Mouse (Mus musculus) kidney, embryonic 15.5 days (tissue): ENCODE measurements around the gene March2. TPM values are rescaled to one million over a fixed set of nuclear protein-coding genes. Genes with fewer than 3 reads are reported as not detected.

Source experiments
- ATAC-seq: fragments of 200-750 bp; cut with Nextera tagmentation; replicated peaks from 2 replicates; pipeline ENCODE4 v1.8.0; 2017; ENCODE audit warnings: moderate TSS enrichment; ENCODE audit not compliant: low FRiP score
- H3K27ac ChIP-seq: fragments of 300-500 bp; sonication (generic); 2 replicates; pipeline ENCODE4 v1.5.1; 2015; ENCODE audit warnings: mild to moderate bottlenecking, inconsistent platforms
- H3K27me3 ChIP-seq: fragments of 300-500 bp; sonication (generic); 2 replicates; pipeline ENCODE4 v1.6.1; 2015; ENCODE audit warnings: inconsistent platforms
- H3K36me3 ChIP-seq: fragments of 300-500 bp; sonication (generic); 2 replicates; pipeline ENCODE4 v1.6.1; 2015; ENCODE audit warnings: inconsistent platforms
- H3K4me1 ChIP-seq: fragments of 300-500 bp; sonication (generic); 2 replicates; pipeline ENCODE4 v1.6.1; 2015; ENCODE audit warnings: inconsistent platforms
- H3K4me2 ChIP-seq: fragments of 300-500 bp; sonication (generic); 2 replicates; pipeline ENCODE4 v1.6.1; 2015; ENCODE audit warnings: moderate library complexity, mild to moderate bottlenecking, inconsistent platforms
- H3K4me3 ChIP-seq: fragments of 300-500 bp; sonication (generic); replicated peaks from 2 replicates; pipeline ENCODE4 v1.5.1; 2015; ENCODE audit warnings: mild to moderate bottlenecking, inconsistent platforms
- H3K9ac ChIP-seq: fragments of 300-500 bp; sonication (generic); 2 replicates; pipeline ENCODE4 v1.6.1; 2015; ENCODE audit warnings: mild to moderate bottlenecking, inconsistent platforms
- H3K9me3 ChIP-seq: fragments of 300-500 bp; sonication (generic); replicated peaks from 2 replicates; pipeline ENCODE4 v1.6.1; 2016; ENCODE audit warnings: inconsistent platforms
- WGBS: fragments of 180-500 bp; shearing (Covaris S2); methylation state at CpG from one replicate; pipeline ENCODE4 v1.1.7; 2015; ENCODE audit warnings: mixed read lengths; 5-methylcytosine and 5-hydroxymethylcytosine counted together
- polyA plus RNA-seq: library from polyadenylated mRNA; unstranded; fragments of >200 nt; fragmentation: Nextera tagmentation; extraction: Ambion mirVana; gene quantifications from 2 replicates; pipeline ENCODE4 v1.2.1, GENCODE M21; 2015

The March2 gene
- polyA plus RNA-seq, 1 experiment from 2014 or later: 57.5 TPM

DNA sequence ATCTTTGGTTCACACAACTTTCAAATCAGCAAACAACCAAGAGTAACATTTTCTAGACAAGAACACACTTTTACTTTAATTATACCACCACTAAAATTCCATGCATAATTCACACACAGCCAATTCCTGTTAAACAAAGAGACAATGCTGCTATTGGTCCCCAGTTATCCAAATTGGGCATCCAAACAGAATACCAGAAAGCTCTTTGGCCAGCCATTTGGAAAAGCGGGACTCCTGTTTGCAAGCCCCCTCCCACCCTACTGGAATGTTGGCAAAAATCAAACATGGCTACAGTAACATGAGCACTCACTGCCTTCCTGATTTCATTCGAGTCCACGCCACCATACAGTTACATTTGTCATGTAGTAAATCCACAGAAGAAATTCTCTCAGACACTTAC lies 48.8 kb downstream of the March2 start:
- no peak for ATAC-seq
- 77% methylated on average over 3 of the region's 3 CpGs for WGBS
- H3K4me2 ChIP-seq: no peak overlapping the region
- 0 out of 2 replicates have a peak, but pooled peaks cover 2% of the 10 kb centered on the region for H3K4me1 ChIP-seq
- peaks cover 51% of the 10 kb centered on the region for H3K36me3 ChIP-seq
- H3K9ac ChIP-seq: no peak overlapping the region
- H3K27ac ChIP-seq: no peak overlapping the region
- no peaks in the 10 kb centered on the region for H3K27me3 ChIP-seq
- H3K9me3 ChIP-seq: no peaks in the 10 kb centered on the region
- H3K4me3 ChIP-seq: no peak overlapping the region

DNA sequence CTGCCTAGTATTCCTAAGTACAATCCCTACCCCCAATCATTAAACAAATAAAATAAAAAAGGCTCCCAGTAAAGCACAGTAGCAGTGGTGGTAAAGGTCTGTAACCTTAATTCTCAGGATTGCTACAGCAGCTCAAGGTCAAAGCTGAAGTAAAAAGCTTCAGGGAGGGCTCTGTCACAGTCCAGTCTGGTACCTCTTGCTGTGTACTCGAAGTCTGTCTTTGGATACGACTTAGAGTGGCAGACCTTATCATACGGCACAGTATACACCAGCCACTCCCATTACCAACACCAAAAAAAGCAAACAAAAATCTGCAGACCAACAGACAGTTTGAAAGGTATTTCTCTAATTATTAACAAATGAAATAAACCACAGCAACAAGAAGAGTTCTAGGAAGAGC lies 51.7 kb downstream of the March2 start:
- no peaks in the 10 kb centered on the region for H3K27me3 ChIP-seq
- H3K9me3 ChIP-seq: no peaks in the 10 kb centered on the region
- no peak overlapping the region for H3K27ac ChIP-seq
- H3K4me1 ChIP-seq: 0 out of 2 replicates have a peak, but pooled peaks cover 2% of the 10 kb centered on the region
- H3K9ac ChIP-seq: no peak overlapping the region
- no peak for ATAC-seq
- WGBS: 91% methylated on average over 3 of the region's 3 CpGs
- no peak overlapping the region for H3K4me3 ChIP-seq
- peaks cover 67% of the 10 kb centered on the region for H3K36me3 ChIP-seq
- H3K4me2 ChIP-seq: no peak overlapping the region

DNA sequence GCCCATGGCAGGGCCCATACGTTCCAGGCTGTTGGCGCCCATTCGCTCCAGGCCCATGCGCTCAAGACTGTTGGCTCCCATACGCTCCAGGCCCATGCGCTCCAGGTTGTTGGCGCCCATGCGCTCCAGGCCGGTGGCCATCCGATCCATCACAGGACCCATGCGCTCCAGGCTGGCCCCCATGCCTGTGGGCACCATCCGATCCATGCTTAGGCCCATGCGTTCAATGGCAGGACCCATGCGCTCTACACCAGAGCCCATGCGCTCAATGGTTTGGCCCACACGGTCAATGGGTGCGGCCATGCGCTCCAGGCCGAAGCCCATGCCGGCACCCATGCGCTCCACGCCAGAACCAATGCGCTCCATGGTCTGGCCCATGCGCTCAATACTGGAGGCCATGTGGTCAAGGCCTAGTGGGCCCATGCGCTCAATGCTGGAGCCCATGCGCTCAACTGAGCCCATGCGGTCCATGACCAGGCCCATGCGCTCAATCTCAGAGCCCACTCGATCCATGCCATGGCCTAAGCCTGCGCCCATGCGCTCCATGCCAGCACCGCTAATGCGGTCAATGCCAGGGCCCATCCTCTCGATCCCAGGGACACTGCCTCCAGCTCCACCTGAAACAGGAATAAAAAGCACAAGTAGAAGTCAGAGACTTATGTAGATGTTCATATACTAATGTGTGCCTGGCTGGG lies 68.5 kb downstream of the March2 start:
- Histone ChIP-seq H3K4me1 (no peaks in the 10 kb centered on the region), H3K27me3 (no peaks in the 10 kb centered on the region), H3K9ac (no peak overlapping the region), H3K9me3 (no peaks in the 10 kb centered on the region), H3K36me3 (peaks cover 97% of the 10 kb centered on the region), H3K4me3 (no peak overlapping the region), H3K4me2 (no peak overlapping the region), H3K27ac (no peak overlapping the region)
- WGBS: 97% methylated on average over 34 of the region's 34 CpGs
- ATAC-seq: peak; percentile 64; the same call in 1 of the 2 replicates

DNA sequence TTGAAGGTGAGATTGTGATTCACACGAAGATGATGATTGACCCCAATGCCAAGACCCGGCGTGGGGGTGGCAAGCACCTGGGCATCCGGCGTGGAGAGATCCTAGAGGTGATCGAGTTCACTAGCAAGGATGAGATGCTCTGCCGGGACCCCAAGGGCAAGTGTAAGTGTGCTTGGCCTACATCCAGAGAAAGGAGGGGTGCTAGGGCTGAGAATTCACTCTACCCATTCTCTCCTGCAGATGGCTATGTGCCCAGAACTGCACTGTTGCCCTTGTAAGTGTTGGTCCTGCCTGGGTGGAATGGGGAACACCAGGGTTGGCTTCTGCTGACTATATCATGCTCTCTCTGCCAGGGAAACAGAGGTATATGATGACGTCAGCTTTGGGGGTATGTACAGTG lies 73.4 kb downstream of the March2 start:
- ATAC-seq: no peak
- WGBS: 92% methylated on average over 8 of the region's 8 CpGs
- Histone ChIP-seq H3K27ac (no peak overlapping the region), H3K9ac (no peak overlapping the region), H3K4me3 (no peak overlapping the region), H3K27me3 (no peaks in the 10 kb centered on the region), H3K4me1 (no peaks in the 10 kb centered on the region), H3K9me3 (no peaks in the 10 kb centered on the region), H3K4me2 (no peak overlapping the region), H3K36me3 (peaks cover 76% of the 10 kb centered on the region)

DNA sequence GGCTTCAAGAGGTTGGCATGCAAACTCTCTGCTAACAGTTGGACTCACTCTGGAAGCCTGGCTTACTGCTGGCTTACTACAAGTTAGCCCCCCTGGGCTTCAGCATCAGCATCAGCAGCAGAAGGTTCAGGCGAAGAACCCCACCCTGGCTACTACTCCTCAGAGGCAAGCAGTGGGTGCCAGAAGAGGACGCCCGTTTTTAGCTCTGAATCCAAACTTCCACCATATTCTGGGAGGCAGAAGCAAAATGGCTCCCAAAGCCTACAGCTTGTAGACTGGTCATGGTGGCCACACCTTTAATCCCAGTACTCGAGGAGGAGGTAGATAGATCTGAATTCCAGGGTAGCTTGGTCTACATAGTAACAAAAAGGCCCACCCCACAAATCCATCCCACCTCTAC lies 74.4 kb downstream of the March2 start:
- Histone ChIP-seq H3K36me3 (peaks cover 66% of the 10 kb centered on the region), H3K27me3 (no peaks in the 10 kb centered on the region), H3K4me3 (no peak overlapping the region), H3K4me1 (no peaks in the 10 kb centered on the region), H3K9ac (no peak overlapping the region), H3K4me2 (no peak overlapping the region), H3K9me3 (no peaks in the 10 kb centered on the region), H3K27ac (no peak overlapping the region)
- no peak for ATAC-seq
- 92% methylated on average over 4 of the region's 4 CpGs for WGBS

DNA sequence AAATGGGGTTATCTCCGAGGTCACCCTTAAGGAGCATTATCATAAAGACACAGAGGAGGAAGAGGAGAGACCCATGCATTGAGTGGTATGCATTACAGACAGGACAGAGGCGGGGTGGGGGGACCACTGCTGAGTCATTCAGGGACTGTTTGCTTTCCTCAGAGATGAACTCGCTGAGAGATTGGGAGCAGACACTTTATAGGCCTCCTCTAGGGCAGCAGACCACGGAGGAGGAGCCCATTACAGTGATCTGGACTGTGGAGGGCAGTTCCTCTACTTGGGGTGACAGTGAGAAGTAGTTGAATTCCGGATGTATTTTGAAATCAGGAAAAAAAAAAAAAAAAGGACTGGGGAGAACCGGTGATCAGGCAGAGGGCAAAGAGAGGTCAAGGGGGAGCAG lies 78.7 kb downstream of the March2 start:
- no peak overlapping the region for H3K4me3 ChIP-seq
- no peak overlapping the region for H3K27ac ChIP-seq
- no peaks in the 10 kb centered on the region for H3K9me3 ChIP-seq
- WGBS: 64% methylated on average over 6 of the region's 6 CpGs
- H3K9ac ChIP-seq: no peak overlapping the region
- H3K4me1 ChIP-seq: no peaks in the 10 kb centered on the region
- H3K4me2 ChIP-seq: no peak overlapping the region
- H3K27me3 ChIP-seq: no peaks in the 10 kb centered on the region
- H3K36me3 ChIP-seq: peaks cover 36% of the 10 kb centered on the region
- peak; percentile 44; the same call in 1 of the 2 replicates for ATAC-seq

DNA sequence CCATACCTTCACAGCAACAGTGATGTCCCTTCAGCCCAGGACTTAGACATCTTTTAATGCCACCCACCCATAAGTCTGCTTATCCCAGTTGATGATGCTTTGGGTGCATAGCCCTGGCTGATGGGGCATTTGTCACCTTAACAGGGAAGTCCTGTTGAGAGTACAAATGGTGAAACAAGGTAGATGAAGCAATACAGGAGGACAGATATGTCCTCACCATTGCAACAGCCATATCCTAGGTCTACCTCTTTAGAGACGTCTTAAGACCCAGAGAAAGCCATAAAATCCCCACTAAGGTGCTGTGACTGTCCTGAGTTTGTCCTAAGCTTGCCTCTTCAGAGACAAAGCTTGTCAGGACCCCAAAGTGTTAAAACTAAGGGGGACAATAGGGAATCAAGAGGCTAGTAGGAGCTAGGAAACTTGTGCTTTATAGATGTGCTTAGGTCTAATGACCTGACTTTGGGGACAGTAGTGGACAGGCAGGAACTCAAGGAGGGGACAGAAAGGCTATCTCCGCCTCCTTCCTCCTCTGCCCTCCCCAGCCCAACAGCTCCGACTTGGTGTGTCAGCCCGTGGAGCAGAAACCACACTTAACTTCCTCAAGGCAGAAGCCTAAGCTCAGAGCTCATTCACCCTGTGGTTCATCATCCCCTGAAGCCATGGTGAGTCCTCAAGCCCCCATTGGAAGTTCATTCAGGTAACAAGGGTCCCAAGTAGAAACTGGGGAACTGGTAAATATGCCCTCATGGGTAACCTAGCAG lies 80.8 kb downstream of the March2 start, which contains the start of gene Pram1:
Pram1 (plus strand) TSS at position 541 of the 761 bp plus-strand sequence.
- Histone ChIP-seq H3K9ac (no peak within 1 kb of the TSS), H3K9me3 (no peaks in the 10 kb centered on the region), H3K4me3 (no peak within 1 kb of the TSS), H3K36me3 (peaks cover 23% of the 10 kb centered on the region; the same call in 1 of the 2 replicates), H3K4me1 (no peaks in the 10 kb centered on the region), H3K4me2 (no peak within 1 kb of the TSS), H3K27me3 (no peaks in the 10 kb centered on the region), H3K27ac (no peak within 1 kb of the TSS)
- WGBS: 73% methylated on average over 4 of the region's 4 CpGs
- no peak for ATAC-seq

DNA sequence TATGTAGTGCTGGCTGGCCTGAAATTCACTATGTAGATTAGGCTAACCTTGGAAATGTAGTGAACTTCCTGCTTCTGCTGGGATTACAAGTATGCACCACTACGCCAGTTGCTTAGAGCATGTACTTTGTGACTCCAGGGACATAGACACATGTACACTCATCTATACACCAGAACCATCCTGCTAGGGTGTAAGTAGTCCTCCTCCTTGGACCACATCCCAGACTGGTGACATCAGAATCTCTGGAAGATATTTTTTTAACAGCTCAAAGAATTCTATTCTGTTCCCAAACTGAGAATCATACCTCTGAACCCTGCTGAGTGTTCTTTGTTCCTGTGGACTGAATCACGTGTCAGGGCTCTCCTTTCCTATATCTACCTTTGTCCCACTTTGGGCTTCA lies 81.4 kb downstream of the March2 start:
- no peaks in the 10 kb centered on the region for H3K27me3 ChIP-seq
- no peaks in the 10 kb centered on the region for H3K9me3 ChIP-seq
- H3K4me1 ChIP-seq: no peaks in the 10 kb centered on the region
- no peak overlapping the region for H3K9ac ChIP-seq
- H3K27ac ChIP-seq: no peak overlapping the region
- no peak overlapping the region for H3K4me3 ChIP-seq
- WGBS: 81% methylated on average over 2 of the region's 2 CpGs
- no peak for ATAC-seq
- peaks cover 27% of the 10 kb centered on the region for H3K36me3 ChIP-seq
- H3K4me2 ChIP-seq: no peak overlapping the region

Other genes with a start within 250 kb of the March2 start
- gene Adamts10, start 194.5 kb downstream of the March2 start, polyA plus RNA-seq: 53.0 and 66.0 TPM in 2 replicates
- 2.7 and 3.5 TPM in 2 replicates for gene Myo1f, start 163.0 kb downstream of the March2 start, polyA plus RNA-seq
- 43.4 and 56.6 TPM in 2 replicates for gene Zfp414, start 89.6 kb downstream of the March2 start, polyA plus RNA-seq
- gene Pram1, start 80.6 kb downstream of the March2 start, polyA plus RNA-seq: 0.80 TPM in 1 of 2 replicates, not detected in the other
- gene Hnrnpm, start 31.8 kb downstream of the March2 start, polyA plus RNA-seq: 369 and 383 TPM in 2 replicates
- gene Rab11b, start 41.9 kb upstream of the March2 start, polyA plus RNA-seq: 275 and 342 TPM in 2 replicates
- 21.5 and 27.9 TPM in 2 replicates for gene Angptl4, start 63.2 kb upstream of the March2 start, polyA plus RNA-seq
- gene Kank3, start 91.8 kb upstream of the March2 start, polyA plus RNA-seq: 46.5 and 53.4 TPM in 2 replicates
- gene Rps28, start 105.9 kb upstream of the March2 start, polyA plus RNA-seq: 1,038 and 1,163 TPM in 2 replicates
- 490 and 495 TPM in 2 replicates for gene Ndufa7, start 105.9 kb upstream of the March2 start, polyA plus RNA-seq
- 97.9 and 102 TPM in 2 replicates for gene Cd320, start 124.4 kb upstream of the March2 start, polyA plus RNA-seq
- not detected in 2 replicates for gene Gm7029, start 155.2 kb upstream of the March2 start, polyA plus RNA-seq
- 8.2 and 9.1 TPM in 2 replicates for gene Kifc1, start 172.0 kb upstream of the March2 start, polyA plus RNA-seq
- 0.19 TPM in 1 of 2 replicates, not detected in the other for gene Platr17, start 186.5 kb upstream of the March2 start, polyA plus RNA-seq
- 47.6 and 60.0 TPM in 2 replicates for gene Daxx, start 190.7 kb upstream of the March2 start, polyA plus RNA-seq
- 28.3 and 35.9 TPM in 2 replicates for gene Tapbp, start 197.2 kb upstream of the March2 start, polyA plus RNA-seq
- 17.5 and 19.3 TPM in 2 replicates for gene Zbtb22, start 197.2 kb upstream of the March2 start, polyA plus RNA-seq
- gene Rgl2, start 210.9 kb upstream of the March2 start, polyA plus RNA-seq: 30.7 and 34.5 TPM in 2 replicates
- gene Pfdn6, start 221.7 kb upstream of the March2 start, polyA plus RNA-seq: 171 and 183 TPM in 2 replicates
- 41.8 and 44.0 TPM in 2 replicates for gene Wdr46, start 222.0 kb upstream of the March2 start, polyA plus RNA-seq
- gene B3galt4, start 232.8 kb upstream of the March2 start, polyA plus RNA-seq: 5.1 and 5.6 TPM in 2 replicates
- gene Vps52, start 237.1 kb upstream of the March2 start, polyA plus RNA-seq: 48.0 and 53.5 TPM in 2 replicates
- gene Rps18, start 237.3 kb upstream of the March2 start, polyA plus RNA-seq: 1,731 and 1,904 TPM in 2 replicates